Mouse (Mus musculus) midbrain, embryonic 16.5 days (tissue): Measurements from ENCODE around the gene Tead1. TPM values are rescaled to one million over a fixed set of nuclear protein-coding genes. Genes with fewer than 3 reads are reported as not detected.

Source experiments
- ATAC-seq: fragments of 200-750 bp; cut with Nextera tagmentation; 2 replicates; pipeline ENCODE4 v1.8.0; 2017; ENCODE audit warnings: moderate TSS enrichment
- H3K27ac ChIP-seq: fragments of 300-500 bp; sonication (generic); 2 replicates; pipeline ENCODE4 v1.5.1; 2014; ENCODE audit warnings: mild to moderate bottlenecking, low read length, mixed read lengths
- H3K27me3 ChIP-seq: fragments of 300-500 bp; sonication (generic); 2 replicates; pipeline ENCODE4 v1.6.1; 2014; ENCODE audit warnings: low read depth, low read length, mixed read lengths; ENCODE audit not compliant: control insufficient read depth, insufficient read depth
- H3K36me3 ChIP-seq: fragments of 300-500 bp; sonication (generic); 2 replicates; pipeline ENCODE4 v1.6.1; 2014; ENCODE audit warnings: mild to moderate bottlenecking, low read length, moderate library complexity, mixed read lengths; ENCODE audit not compliant: control insufficient read depth, insufficient read depth
- H3K4me1 ChIP-seq: fragments of 300-500 bp; sonication (generic); 2 replicates; pipeline ENCODE4 v1.6.1; 2014; ENCODE audit warnings: mild to moderate bottlenecking, low read length, mixed read lengths; ENCODE audit not compliant: control insufficient read depth, insufficient read depth
- H3K4me2 ChIP-seq: fragments of 300-500 bp; sonication (generic); 2 replicates; pipeline ENCODE4 v1.6.1; 2014; ENCODE audit warnings: mild to moderate bottlenecking, low read length, mixed read lengths
- H3K4me3 ChIP-seq: fragments of 300-500 bp; sonication (generic); 2 replicates; pipeline ENCODE4 v1.5.1; 2014; ENCODE audit warnings: low read depth, mild to moderate bottlenecking, low read length, moderate library complexity, mixed read lengths
- H3K9ac ChIP-seq: fragments of 300-500 bp; sonication (generic); 2 replicates; pipeline ENCODE4 v1.6.1; 2014; ENCODE audit warnings: low read depth, low read length, mixed read lengths
- H3K9me3 ChIP-seq: fragments of 300-500 bp; sonication (generic); replicated peaks from 2 replicates; pipeline ENCODE4 v1.6.1; 2014; ENCODE audit warnings: mild to moderate bottlenecking, low read length, mixed read lengths; ENCODE audit not compliant: control insufficient read depth, poor library complexity, severe bottlenecking
- WGBS: fragments of 180-500 bp; shearing (Covaris S2); extraction: QIAGEN DNeasy Blood & Tissue Kit; methylation state at CpG from one replicate; pipeline ENCODE4 v1.1.7; 2014; 5-methylcytosine and 5-hydroxymethylcytosine counted together
- polyA plus RNA-seq: library from polyadenylated mRNA; unstranded; fragments of >200 nt; fragmentation: Nextera tagmentation; extraction: Ambion mirVana; gene quantifications from 2 replicates; pipeline ENCODE4 v1.2.1, GENCODE M21; 2015

Gene Tead1
- polyA plus RNA-seq, 1 experiment from 2014 or later: 12.5 TPM

GRCm38 (mm10) chr7:112659816-112660215, 19.3 kb upstream of the Tead1 start:
- H3K4me3 ChIP-seq: no peak overlapping the region
- H3K4me2 ChIP-seq: no peak overlapping the region
- H3K27ac ChIP-seq: no peak overlapping the region
- no peak for ATAC-seq
- no peak overlapping the region for H3K9ac ChIP-seq
- no peaks in the 10 kb centered on the region for H3K36me3 ChIP-seq
- no peaks in the 10 kb centered on the region for H3K27me3 ChIP-seq
- WGBS: 39% methylated on average over 5 of the region's 5 CpGs
- no peaks in the 10 kb centered on the region for H3K9me3 ChIP-seq
- H3K4me1 ChIP-seq: peaks cover 9% of the 10 kb centered on the region; the same call in 1 of the 2 replicates

- H3K4me3 ChIP-seq: no peak overlapping the region
- H3K9ac ChIP-seq: no peak overlapping the region
- no peak for ATAC-seq
- no peaks in the 10 kb centered on the region for H3K36me3 ChIP-seq
- no peak overlapping the region for H3K4me2 ChIP-seq
- no peak overlapping the region for H3K27ac ChIP-seq
- WGBS: 0% methylated on average over 1 of the region's 1 CpGs
- no peaks in the 10 kb centered on the region for H3K9me3 ChIP-seq
- H3K4me1 ChIP-seq: peaks cover 9% of the 10 kb centered on the region; the same call in 1 of the 2 replicates
- H3K27me3 ChIP-seq: no peaks in the 10 kb centered on the region
Observed at GRCm38 (mm10) chr7:112660325-112660724, 18.8 kb upstream of the Tead1 start.

- WGBS: 64% methylated on average over 12 of the region's 12 CpGs
- H3K4me2 ChIP-seq: peak overlapping the region; percentile 12; the same call in 1 of the 2 replicates
- no peak overlapping the region for H3K4me3 ChIP-seq
- peaks cover 9% of the 10 kb centered on the region; the same call in 1 of the 2 replicates for H3K4me1 ChIP-seq
- no peaks in the 10 kb centered on the region for H3K9me3 ChIP-seq
- H3K27ac ChIP-seq: peak overlapping the region; percentile 37; the same call in 1 of the 2 replicates
- ATAC-seq: no peak
- H3K36me3 ChIP-seq: no peaks in the 10 kb centered on the region
- H3K9ac ChIP-seq: no peak overlapping the region
- no peaks in the 10 kb centered on the region for H3K27me3 ChIP-seq
Observed at GRCm38 (mm10) chr7:112662398-112663313, 16.5 kb upstream of the Tead1 start.

- Histone ChIP-seq H3K4me3 (no peak overlapping the region), H3K4me1 (peaks cover 9% of the 10 kb centered on the region; the same call in 1 of the 2 replicates), H3K4me2 (peak overlapping the region; percentile 12; the same call in 1 of the 2 replicates), H3K36me3 (no peaks in the 10 kb centered on the region), H3K27me3 (no peaks in the 10 kb centered on the region), H3K9ac (no peak overlapping the region), H3K27ac (peak overlapping the region; percentile 37; the same call in 1 of the 2 replicates), H3K9me3 (no peaks in the 10 kb centered on the region)
- no peak for ATAC-seq
- 26% methylated on average over 6 of the region's 6 CpGs for WGBS
Observed at GRCm38 (mm10) chr7:112663314-112663966, 15.7 kb upstream of the Tead1 start.

GRCm38 (mm10) chr7:112669993-112670392, 9.1 kb upstream of the Tead1 start:
- H3K9me3 ChIP-seq: no peaks in the 10 kb centered on the region
- no peak overlapping the region for H3K27ac ChIP-seq
- H3K9ac ChIP-seq: no peak overlapping the region
- H3K4me1 ChIP-seq: no peaks in the 10 kb centered on the region
- no peak overlapping the region for H3K4me2 ChIP-seq
- WGBS: 94% methylated on average over 2 of the region's 2 CpGs
- no peak overlapping the region for H3K4me3 ChIP-seq
- ATAC-seq: no peak
- H3K27me3 ChIP-seq: no peaks in the 10 kb centered on the region
- no peaks in the 10 kb centered on the region for H3K36me3 ChIP-seq

- Histone ChIP-seq H3K9ac (peak overlapping the region; percentile 72), H3K9me3 (no peaks in the 10 kb centered on the region), H3K27ac (peak overlapping the region; percentile 71), H3K36me3 (no peaks in the 10 kb centered on the region), H3K4me1 (peaks cover 18% of the 10 kb centered on the region), H3K4me3 (peak overlapping the region; percentile 87), H3K4me2 (peak overlapping the region; percentile 86), H3K27me3 (no peaks in the 10 kb centered on the region)
- under 1% methylated on average over 44 of the region's 44 CpGs for WGBS
- peak; percentile 57; the same call in 1 of the 2 replicates for ATAC-seq
Observed at GRCm38 (mm10) chr7:112678418-112679170, 524 bp upstream of the Tead1 start.

- Histone ChIP-seq H3K27ac (peak overlapping the region; percentile 84), H3K4me1 (peaks cover 25% of the 10 kb centered on the region), H3K4me3 (peak overlapping the region; percentile 87), H3K27me3 (no peaks in the 10 kb centered on the region), H3K36me3 (no peaks in the 10 kb centered on the region), H3K4me2 (peak overlapping the region; percentile 86), H3K9me3 (no peaks in the 10 kb centered on the region), H3K9ac (peak overlapping the region; percentile 72)
- WGBS: under 1% methylated on average over 68 of the region's 95 CpGs
- ATAC-seq: peak; percentile 53
Observed at GRCm38 (mm10) chr7:112679513-112680245, 561 bp downstream of the Tead1 start.
